Mouse (Mus musculus) midbrain, embryonic 14.5 days (tissue): ENCODE measurements at regions not wholly inside any gene's neighbourhood (a gene's known extent, or its start where the extent isn't known, plus 50 kb on each side); places are given as distances from the start of the nearest gene placed in this dataset.

Experiments
- ATAC-seq: fragments of 200-750 bp; cut with Nextera tagmentation; 2 replicates; pipeline ENCODE4 v1.8.0; 2017; ENCODE audit warnings: moderate number of reproducible peaks, moderate library complexity; ENCODE audit not compliant: low FRiP score, low TSS enrichment
- DNase-seq: peaks from one replicate; pipeline ENCODE4 v3.0.0-alpha.2; 2015
- H3K27ac ChIP-seq: fragments of 300-500 bp; sonication (generic); replicated peaks from 2 replicates; pipeline ENCODE4 v1.5.1; 2014; ENCODE audit warnings: mild to moderate bottlenecking, low read depth, low read length, moderate library complexity
- H3K27me3 ChIP-seq: fragments of 300-500 bp; sonication (generic); 2 replicates; pipeline ENCODE4 v1.6.1; 2014; ENCODE audit warnings: low read length, control low read depth, mixed read lengths; ENCODE audit not compliant: control insufficient read depth, insufficient read depth
- H3K36me3 ChIP-seq: fragments of 300-500 bp; sonication (generic); 2 replicates; pipeline ENCODE4 v1.6.1; 2014; ENCODE audit warnings: low read length, control low read depth; ENCODE audit not compliant: control insufficient read depth, insufficient read depth
- H3K4me1 ChIP-seq: fragments of 300-500 bp; sonication (generic); 2 replicates; pipeline ENCODE4 v1.6.1; 2014; ENCODE audit warnings: mild to moderate bottlenecking, antibody characterized with exemption, low read length, control low read depth; ENCODE audit not compliant: control insufficient read depth, insufficient read depth
- H3K4me2 ChIP-seq: fragments of 300-500 bp; sonication (generic); 2 replicates; pipeline ENCODE4 v1.6.1; 2014; ENCODE audit warnings: mild to moderate bottlenecking, low read length, moderate library complexity
- H3K4me3 ChIP-seq: fragments of 300-500 bp; sonication (generic); replicated peaks from 2 replicates; pipeline ENCODE4 v1.5.1; 2014; ENCODE audit warnings: low read depth, low read length
- H3K9ac ChIP-seq: fragments of 300-500 bp; sonication (generic); replicated peaks from 2 replicates; pipeline ENCODE4 v1.6.1; 2014; ENCODE audit warnings: mild to moderate bottlenecking, low read length, moderate library complexity
- H3K9me3 ChIP-seq: fragments of 300-500 bp; sonication (generic); 2 replicates; pipeline ENCODE4 v1.6.1; 2016; ENCODE audit warnings: low read length, control low read depth, mixed read lengths; ENCODE audit not compliant: control insufficient read depth
- WGBS: fragments of 180-500 bp; shearing (Covaris S2); extraction: QIAGEN DNeasy Blood & Tissue Kit; methylation state at CpG from one replicate; pipeline ENCODE4 v1.1.7; 2014; 5-methylcytosine and 5-hydroxymethylcytosine counted together

DNA sequence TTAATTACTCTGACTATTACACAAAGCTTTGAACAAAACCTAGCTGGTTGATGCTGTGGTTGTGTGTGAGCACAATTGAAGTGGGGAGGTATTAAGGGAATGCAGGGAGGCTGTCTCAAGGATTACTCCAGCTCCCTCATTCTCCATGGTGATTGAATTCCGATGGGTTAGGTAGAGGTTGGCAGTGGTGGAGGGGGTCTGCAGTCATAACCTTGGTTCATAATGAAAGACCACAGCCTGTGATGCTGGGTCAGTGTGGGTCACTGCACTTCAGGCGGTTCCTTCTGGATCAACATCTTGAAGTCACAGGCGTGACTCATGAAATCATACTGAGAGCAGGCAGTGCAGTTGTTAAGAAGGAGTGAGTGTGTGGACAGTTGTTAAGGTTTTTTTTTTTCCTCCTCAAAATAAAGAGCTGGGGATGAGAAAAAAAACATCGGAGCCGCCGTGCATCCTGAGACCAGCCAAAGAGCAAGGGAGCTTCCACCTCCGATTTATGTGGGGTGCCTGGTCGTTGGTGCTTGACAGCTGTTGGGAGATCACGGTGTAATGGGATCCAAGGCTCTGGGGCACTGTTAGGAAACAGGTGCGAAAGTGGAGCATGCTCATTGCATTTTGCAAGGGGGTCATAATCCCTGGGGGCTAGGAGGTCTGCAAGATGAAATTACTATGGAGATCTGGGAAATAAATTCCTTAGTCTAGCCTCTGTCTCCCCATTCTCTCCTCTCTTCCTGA lies 161.5 kb upstream of the Cops8 start:
- Histone ChIP-seq H3K9me3 (no peaks in the 10 kb centered on the region), H3K4me2 (no peak overlapping the region), H3K4me3 (no peak overlapping the region), H3K4me1 (peaks cover 13% of the 10 kb centered on the region), H3K27me3 (no peaks in the 10 kb centered on the region), H3K36me3 (no peaks in the 10 kb centered on the region), H3K9ac (no peak overlapping the region), H3K27ac (no peak overlapping the region)
- no peak for ATAC-seq
- DNase-seq, result peak; percentile 42
- 22% methylated on average over 10 of the region's 10 CpGs for WGBS

- no peak for DNase-seq
- Histone ChIP-seq H3K27ac (no peak overlapping the region), H3K4me2 (no peak overlapping the region), H3K9me3 (no peaks in the 10 kb centered on the region), H3K4me3 (no peak overlapping the region), H3K27me3 (no peaks in the 10 kb centered on the region), H3K9ac (no peak overlapping the region), H3K36me3 (no peaks in the 10 kb centered on the region), H3K4me1 (peaks cover 13% of the 10 kb centered on the region)
- 70% methylated on average over 19 of the region's 19 CpGs for WGBS
- no peak for ATAC-seq
These were observed 160.2 kb upstream of the Cops8 start for GRCm38 (mm10) chr1:90442250-90443240.

GRCm38 (mm10) chr1:90449571-90450226 lies 153.1 kb upstream of the Cops8 start:
- no peaks in the 10 kb centered on the region for H3K36me3 ChIP-seq
- no peak overlapping the region for H3K4me3 ChIP-seq
- H3K27me3 ChIP-seq, result no peaks in the 10 kb centered on the region
- H3K4me1 ChIP-seq, result no peaks in the 10 kb centered on the region; the same call in 1 of the 2 replicates
- H3K4me2 ChIP-seq, result no peak overlapping the region
- 21% methylated on average over 7 of the region's 7 CpGs for WGBS
- no peaks in the 10 kb centered on the region for H3K9me3 ChIP-seq
- no peak overlapping the region for H3K27ac ChIP-seq
- no peak for ATAC-seq
- H3K9ac ChIP-seq, result no peak overlapping the region
- DNase-seq, result peak; percentile 35

DNA sequence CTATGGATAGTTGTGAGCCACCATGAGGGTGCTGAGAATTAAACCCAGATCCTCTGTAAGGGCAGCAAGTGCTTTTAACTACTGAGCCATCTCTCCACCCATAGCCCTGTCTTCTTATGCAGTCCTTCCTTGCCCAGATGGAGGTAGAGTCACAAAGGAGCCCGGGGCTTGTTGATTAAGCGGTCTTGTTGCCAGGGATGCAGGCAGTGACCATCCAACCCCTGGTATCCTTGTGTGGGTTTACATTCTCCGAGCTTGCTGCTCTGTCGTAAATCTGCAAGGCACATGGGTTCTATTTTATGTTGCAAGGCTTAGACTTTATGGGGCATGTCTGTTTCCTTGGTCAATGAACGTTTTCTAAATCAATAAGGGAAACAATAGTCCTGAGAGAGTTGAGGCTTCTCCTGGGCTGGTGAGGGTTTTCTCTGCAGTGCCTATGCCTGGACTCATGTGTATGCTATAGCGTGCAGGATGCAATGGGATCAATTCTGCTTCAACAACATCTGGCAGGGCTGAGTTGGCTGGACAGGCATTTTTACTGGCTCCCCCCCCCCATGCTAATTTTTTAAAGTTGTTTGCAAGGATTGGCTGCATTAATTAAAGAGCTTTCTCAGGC lies 150.7 kb upstream of the Cops8 start:
- ATAC-seq (no peak), DNase-seq (no peak)
- no peak overlapping the region for H3K27ac ChIP-seq
- H3K4me1 ChIP-seq, result 0 out of 2 replicates have a peak, but pooled peaks cover 2% of the 10 kb centered on the region
- WGBS, result 75% methylated on average over 6 of the region's 6 CpGs
- H3K9ac ChIP-seq, result no peak overlapping the region
- H3K4me2 ChIP-seq, result no peak overlapping the region
- H3K4me3 ChIP-seq, result no peak overlapping the region
- H3K9me3 ChIP-seq, result no peaks in the 10 kb centered on the region
- H3K27me3 ChIP-seq, result no peaks in the 10 kb centered on the region
- no peaks in the 10 kb centered on the region for H3K36me3 ChIP-seq

DNA sequence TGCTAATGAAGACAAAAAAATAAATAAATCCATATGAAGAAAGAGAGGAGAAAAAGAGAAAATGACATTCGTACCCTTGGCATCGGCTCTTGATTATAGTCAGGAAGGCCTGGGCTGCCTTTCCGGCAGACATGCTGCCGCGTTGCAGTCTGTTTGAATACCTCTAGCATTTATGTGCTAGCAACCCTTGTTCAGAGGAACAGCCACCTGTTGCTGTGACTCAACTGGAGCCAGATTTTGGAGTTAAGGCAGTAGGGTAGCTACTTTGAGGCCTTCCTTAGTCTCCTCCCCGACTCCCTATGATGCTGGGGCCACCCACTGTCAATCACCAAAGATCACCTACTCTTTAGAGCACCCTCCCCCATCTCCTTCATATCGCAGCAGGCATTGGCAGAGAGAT lies 148.5 kb upstream of the Cops8 start:
- WGBS, result 70% methylated on average over 7 of the region's 7 CpGs
- H3K36me3 ChIP-seq, result no peaks in the 10 kb centered on the region
- no peak overlapping the region for H3K9ac ChIP-seq
- no peak for DNase-seq
- H3K27me3 ChIP-seq, result no peaks in the 10 kb centered on the region
- H3K9me3 ChIP-seq, result no peaks in the 10 kb centered on the region
- H3K27ac ChIP-seq, result no peak overlapping the region
- peaks cover 16% of the 10 kb centered on the region for H3K4me1 ChIP-seq
- no peak overlapping the region for H3K4me2 ChIP-seq
- no peak overlapping the region for H3K4me3 ChIP-seq
- no peak for ATAC-seq

DNA sequence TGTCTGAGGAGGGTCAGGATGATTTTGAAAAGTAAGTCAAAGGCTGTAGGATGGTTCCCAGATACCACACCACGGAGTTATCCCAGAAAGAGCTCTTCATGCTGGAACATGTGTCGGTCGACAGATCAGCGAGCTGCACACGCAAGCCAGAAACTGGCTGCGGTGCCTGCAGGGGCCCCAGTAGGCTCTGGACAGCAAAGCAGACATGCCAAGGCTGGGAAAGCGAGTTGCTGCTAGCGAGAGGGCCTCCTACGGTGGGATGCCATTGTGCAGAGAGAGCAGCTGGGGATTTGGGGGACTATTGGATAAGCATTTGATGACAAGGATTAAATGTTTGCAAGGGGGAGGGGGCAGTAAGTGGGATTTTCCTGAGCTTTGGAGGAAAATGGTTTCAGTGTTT lies 145.4 kb upstream of the Cops8 start:
- Histone ChIP-seq H3K4me1 (peaks cover 19% of the 10 kb centered on the region), H3K27ac (peak overlapping the region; percentile 26; the same call in 1 of the 2 replicates), H3K27me3 (no peaks in the 10 kb centered on the region), H3K4me3 (no peak overlapping the region), H3K9ac (no peak overlapping the region), H3K36me3 (no peaks in the 10 kb centered on the region), H3K4me2 (peak overlapping the region; percentile 37), H3K9me3 (no peaks in the 10 kb centered on the region)
- under 1% methylated on average over 9 of the region's 9 CpGs for WGBS
- peak; percentile 79 for DNase-seq
- ATAC-seq, result peak; percentile 50; the same call in 1 of the 2 replicates

GRCm38 (mm10) chr1:90458176-90458575 lies 144.6 kb upstream of the Cops8 start:
- ATAC-seq (no peak), DNase-seq (no peak)
- H3K27ac ChIP-seq, result no peak overlapping the region
- no peak overlapping the region for H3K4me2 ChIP-seq
- H3K4me1 ChIP-seq, result peaks cover 19% of the 10 kb centered on the region
- H3K4me3 ChIP-seq, result no peak overlapping the region
- H3K9me3 ChIP-seq, result no peaks in the 10 kb centered on the region
- H3K27me3 ChIP-seq, result no peaks in the 10 kb centered on the region
- no peak overlapping the region for H3K9ac ChIP-seq
- H3K36me3 ChIP-seq, result no peaks in the 10 kb centered on the region
- 26% methylated on average over 8 of the region's 8 CpGs for WGBS

DNA sequence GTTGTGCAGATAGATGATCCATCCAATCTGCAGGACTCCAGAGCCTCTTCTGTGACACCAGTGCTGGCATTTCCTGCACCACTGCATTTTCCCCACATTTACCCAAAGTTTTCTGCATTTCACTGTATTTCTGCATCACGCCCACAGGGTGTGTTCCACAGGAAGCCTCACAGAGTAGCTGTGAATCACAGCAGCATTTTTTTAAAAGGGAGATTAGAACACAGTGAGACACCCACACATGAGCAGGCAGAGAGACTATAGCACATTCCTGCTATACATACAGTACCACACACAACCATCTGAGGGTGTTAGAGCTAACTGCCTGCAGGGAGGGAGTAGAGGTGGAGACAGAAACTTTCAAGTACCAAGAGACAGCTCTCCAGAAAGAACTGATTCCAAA lies 141.1 kb upstream of the Cops8 start:
- Histone ChIP-seq H3K36me3 (no peaks in the 10 kb centered on the region), H3K4me2 (no peak overlapping the region), H3K9ac (no peak overlapping the region), H3K27ac (no peak overlapping the region), H3K4me3 (no peak overlapping the region), H3K27me3 (no peaks in the 10 kb centered on the region), H3K4me1 (peaks cover 19% of the 10 kb centered on the region), H3K9me3 (no peaks in the 10 kb centered on the region)
- ATAC-seq (no peak), DNase-seq (no peak)
- WGBS, result 98% methylated on average over 1 of the region's 1 CpGs
